Mouse (Mus musculus) megakaryocyte, embryonic 14.5 days (primary cell): ENCODE results near the gene Ddx27. TPM values are rescaled to one million over a fixed set of nuclear protein-coding genes. Genes with fewer than 3 reads are reported as not detected.

Experiments used
- H3K27me3 ChIP-seq: replicated peaks from 2 replicates; pipeline ENCODE3; 2012; ENCODE audit warnings: inconsistent platforms
- H3K36me3 ChIP-seq: replicated peaks from 2 replicates; pipeline ENCODE3; 2012; ENCODE audit warnings: low read length, inconsistent platforms, mixed read lengths
- H3K4me1 ChIP-seq: 2 replicates; pipeline ENCODE4 v1.6.1; 2012; ENCODE audit warnings: inconsistent platforms
- H3K4me3 ChIP-seq: replicated peaks from 2 replicates; pipeline ENCODE3; 2012; ENCODE audit warnings: moderate library complexity, mild to moderate bottlenecking, inconsistent platforms
- H3K9me3 ChIP-seq: 2 replicates; pipeline ENCODE4 v1.6.1; 2012; ENCODE audit warnings: inconsistent platforms
- FLI1 ChIP-seq: IDR thresholded peaks from 2 replicates; pipeline ENCODE4 v1.6.1; 2012; ENCODE audit warnings: low read length, inconsistent platforms, mixed read lengths
- GATA1 ChIP-seq: IDR thresholded peaks from 3 replicates; pipeline ENCODE4 v1.6.1; 2012; ENCODE audit warnings: mixed read lengths, low read length, inconsistent platforms, borderline replicate concordance
- polyA plus RNA-seq: library from polyadenylated mRNA; stranded (reverse); fragments of >175 nt; gene quantifications from 2 replicates; pipeline ENCODE4 v1.2.3, GENCODE M21; 2012; ENCODE audit warnings: low replicate concordance; ENCODE audit not compliant: insufficient read depth

Ddx27 gene
- polyA plus RNA-seq, 1 experiment, result 26.8 TPM

- Histone ChIP-seq H3K36me3 (peaks cover 21% of the 10 kb centered on the region), H3K9me3 (no peaks in the 10 kb centered on the region), H3K4me1 (peaks cover 51% of the 10 kb centered on the region), H3K4me3 (no peak overlapping the region), H3K27me3 (peaks cover 21% of the 10 kb centered on the region)
- no peak for TF ChIP-seq GATA1
- no peak for TF ChIP-seq FLI1
These were observed 51.8 kb downstream of the Ddx27 start for GRCm38 (mm10) chr2:167066528-167067516.

GRCm38 (mm10) chr2:167067575-167067974 is 52.6 kb downstream of the Ddx27 start:
- peaks cover 57% of the 10 kb centered on the region for H3K4me1 ChIP-seq
- no peaks in the 10 kb centered on the region for H3K9me3 ChIP-seq
- TF ChIP-seq FLI1 (no peak), GATA1 (no peak)
- H3K27me3 ChIP-seq, result peaks cover 21% of the 10 kb centered on the region
- H3K4me3 ChIP-seq, result no peak overlapping the region
- peaks cover 21% of the 10 kb centered on the region for H3K36me3 ChIP-seq

GRCm38 (mm10) chr2:167070341-167070740 is 55.3 kb downstream of the Ddx27 start:
- Histone ChIP-seq H3K36me3 (peaks cover 12% of the 10 kb centered on the region), H3K9me3 (no peaks in the 10 kb centered on the region), H3K4me3 (no peak overlapping the region), H3K27me3 (peaks cover 26% of the 10 kb centered on the region), H3K4me1 (peaks cover 40% of the 10 kb centered on the region)
- TF ChIP-seq GATA1 (no peak), FLI1 (no peak)

- Histone ChIP-seq H3K4me1 (peaks cover 31% of the 10 kb centered on the region), H3K9me3 (no peaks in the 10 kb centered on the region), H3K36me3 (peaks cover 4% of the 10 kb centered on the region), H3K4me3 (peak overlapping the region; percentile 88), H3K27me3 (peaks cover 26% of the 10 kb centered on the region)
- TF ChIP-seq FLI1, result no peak
These were observed 56.3 kb downstream of the Ddx27 start for GRCm38 (mm10) chr2:167071266-167071640.

DNA sequence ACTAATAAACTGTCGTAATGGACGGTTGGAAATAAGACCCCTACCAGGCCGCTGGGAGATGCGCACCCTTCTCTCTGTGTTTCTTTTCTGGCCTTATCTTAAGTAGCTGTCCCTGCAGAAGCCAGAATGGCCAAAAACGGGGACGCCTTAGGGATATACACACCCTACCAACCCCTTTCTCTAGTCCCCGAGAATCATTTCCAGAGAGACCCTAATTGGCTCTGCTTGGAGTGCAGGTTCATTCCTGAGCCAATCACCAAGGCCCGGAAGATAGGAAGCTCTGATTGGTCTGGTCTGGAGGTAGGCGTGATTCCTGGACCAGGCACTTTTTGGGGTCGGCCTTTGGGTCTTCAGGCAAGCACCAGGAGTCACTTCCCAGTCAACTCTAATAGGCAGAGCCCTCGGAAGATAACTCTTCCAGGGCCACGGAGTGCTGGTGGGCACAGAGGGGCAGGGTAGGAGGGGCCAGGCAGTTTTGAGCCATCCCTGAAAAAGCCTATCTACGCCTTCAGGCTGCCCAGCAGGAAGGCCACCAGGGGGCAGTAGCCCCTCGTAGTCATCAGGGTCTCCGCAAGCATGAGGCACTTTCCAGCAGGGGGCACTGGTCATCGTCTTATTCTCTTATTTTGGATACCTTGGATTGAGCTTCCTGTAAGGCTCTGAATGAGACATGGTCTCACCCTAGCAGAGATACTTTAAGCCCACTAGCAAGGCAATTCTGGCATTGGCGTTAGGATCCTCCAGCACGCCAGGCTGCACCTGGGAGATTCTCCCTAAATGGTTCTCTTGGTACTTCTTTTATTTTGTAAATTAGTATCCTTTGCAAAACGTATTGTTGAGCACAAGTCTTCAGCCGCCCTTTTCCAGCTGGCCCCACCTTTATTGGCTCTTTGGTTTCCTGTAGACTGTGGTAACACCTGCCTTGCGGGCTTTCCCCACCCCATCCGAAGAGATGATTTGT is 56.9 kb downstream of the Ddx27 start:
- H3K4me3 ChIP-seq, result peak overlapping the region; percentile 88
- no peak for TF ChIP-seq FLI1
- TF ChIP-seq GATA1, result no peak
- H3K9me3 ChIP-seq, result peaks cover 6% of the 10 kb centered on the region
- H3K36me3 ChIP-seq, result no peaks in the 10 kb centered on the region
- H3K4me1 ChIP-seq, result peaks cover 26% of the 10 kb centered on the region
- peaks cover 32% of the 10 kb centered on the region for H3K27me3 ChIP-seq

- Histone ChIP-seq H3K27me3 (peaks cover 55% of the 10 kb centered on the region), H3K4me3 (no peak overlapping the region), H3K9me3 (peaks cover 11% of the 10 kb centered on the region), H3K4me1 (peaks cover 18% of the 10 kb centered on the region), H3K36me3 (no peaks in the 10 kb centered on the region)
- TF ChIP-seq GATA1, result no peak
- no peak for TF ChIP-seq FLI1
These were observed 59.6 kb downstream of the Ddx27 start for GRCm38 (mm10) chr2:167074587-167074986.

DNA sequence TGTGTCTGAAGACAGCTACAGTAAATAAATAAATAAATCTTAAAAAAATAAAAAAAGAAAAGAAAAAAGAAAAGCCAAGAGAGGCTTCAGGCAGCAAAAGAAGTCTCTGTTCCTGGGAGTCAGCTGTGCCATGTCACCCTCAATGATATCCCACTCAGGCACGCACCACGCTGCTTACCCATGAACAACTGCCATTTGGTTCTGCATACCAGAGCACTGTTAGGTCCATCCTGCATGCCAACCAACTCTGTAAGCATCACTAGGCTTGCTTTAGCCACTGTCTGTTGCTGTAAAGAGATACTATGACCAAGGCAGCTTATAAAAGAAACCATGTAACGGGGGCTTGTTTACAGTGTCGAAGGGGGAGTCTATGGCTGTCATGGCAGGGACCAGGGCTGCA is 61.4 kb downstream of the Ddx27 start:
- no peak for TF ChIP-seq FLI1
- TF ChIP-seq GATA1, result no peak
- H3K4me3 ChIP-seq, result no peak overlapping the region
- peaks cover 13% of the 10 kb centered on the region for H3K4me1 ChIP-seq
- peaks cover 11% of the 10 kb centered on the region for H3K9me3 ChIP-seq
- peaks cover 53% of the 10 kb centered on the region for H3K27me3 ChIP-seq
- H3K36me3 ChIP-seq, result no peaks in the 10 kb centered on the region

DNA sequence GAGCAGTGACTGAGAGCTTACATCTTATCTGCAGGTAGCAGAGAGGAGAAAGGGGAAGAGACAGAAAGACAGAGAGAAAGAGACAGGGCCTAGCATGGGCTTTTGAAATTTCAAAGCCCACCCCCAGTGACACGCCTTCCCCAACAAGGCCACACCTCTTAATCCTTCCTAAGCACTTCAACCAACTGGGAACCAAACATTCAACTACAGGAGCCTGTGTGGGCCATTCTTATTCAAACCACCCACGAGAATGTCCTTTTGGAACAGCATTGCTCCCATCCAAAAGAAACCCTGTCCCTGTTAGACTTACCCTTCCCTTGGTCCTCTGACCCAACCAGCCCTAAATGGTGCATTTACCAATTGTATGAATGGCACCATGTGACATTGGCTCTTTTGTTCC is 61.8 kb downstream of the Ddx27 start:
- Histone ChIP-seq H3K4me3 (no peak overlapping the region), H3K36me3 (no peaks in the 10 kb centered on the region), H3K27me3 (peaks cover 55% of the 10 kb centered on the region), H3K9me3 (peaks cover 11% of the 10 kb centered on the region), H3K4me1 (peaks cover 13% of the 10 kb centered on the region)
- no peak for TF ChIP-seq FLI1
- no peak for TF ChIP-seq GATA1

DNA sequence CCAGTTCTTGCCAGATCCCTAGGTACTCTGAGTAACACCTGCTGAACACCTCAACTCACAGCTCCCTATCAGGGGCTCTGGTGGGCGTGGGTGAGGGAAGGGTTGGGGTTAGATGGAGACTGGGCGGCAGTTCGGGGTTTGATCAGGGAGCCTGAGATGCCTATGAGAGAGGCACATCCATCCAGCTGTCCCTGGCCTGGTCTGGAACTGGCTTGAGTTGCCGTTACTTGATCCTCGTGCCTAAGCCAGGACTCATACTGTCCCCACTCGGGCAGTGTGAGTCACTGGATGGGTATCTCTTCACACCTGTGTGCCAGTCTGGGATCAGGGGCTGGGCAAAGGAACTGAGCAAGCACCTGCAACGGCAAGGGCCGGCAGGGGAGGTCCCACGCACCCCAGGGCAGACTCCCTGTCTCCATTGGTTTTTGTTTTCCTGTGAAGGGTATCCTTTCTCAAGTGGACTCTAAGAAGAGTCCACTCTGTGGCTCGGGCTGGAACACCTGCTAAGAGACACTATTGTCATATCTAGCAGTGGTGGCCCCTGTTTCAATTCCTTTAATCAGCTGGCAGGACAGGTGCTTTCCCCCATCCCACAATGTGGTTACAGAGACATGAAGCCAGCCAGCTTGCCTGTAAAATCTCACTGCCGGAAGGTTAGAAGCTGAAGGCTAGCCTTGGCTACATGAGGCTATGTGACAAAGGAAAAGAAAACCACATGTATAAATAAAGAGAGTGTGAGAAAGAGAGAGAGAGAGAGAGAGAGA is 62.4 kb downstream of the Ddx27 start:
- Histone ChIP-seq H3K27me3 (peaks cover 61% of the 10 kb centered on the region), H3K9me3 (peaks cover 11% of the 10 kb centered on the region), H3K4me3 (no peak overlapping the region), H3K36me3 (no peaks in the 10 kb centered on the region), H3K4me1 (peaks cover 9% of the 10 kb centered on the region)
- TF ChIP-seq GATA1, result no peak
